Mouse (Mus musculus): ENCODE data around the gene Arhgap27.
"Not testable (repeated sequence)": the region's sequence is repeated elsewhere in the genome, so short reads cannot be mapped to it uniquely, and the experiment has no call there.

Gene Arhgap27

GRCm38 (mm10) chr11:103333719-103334398 lies 29.6 kb downstream of the Arhgap27 start:
- peak; percentile 51 for DNase-seq (ENCODE audit: low read depth, low spot score)

DNA sequence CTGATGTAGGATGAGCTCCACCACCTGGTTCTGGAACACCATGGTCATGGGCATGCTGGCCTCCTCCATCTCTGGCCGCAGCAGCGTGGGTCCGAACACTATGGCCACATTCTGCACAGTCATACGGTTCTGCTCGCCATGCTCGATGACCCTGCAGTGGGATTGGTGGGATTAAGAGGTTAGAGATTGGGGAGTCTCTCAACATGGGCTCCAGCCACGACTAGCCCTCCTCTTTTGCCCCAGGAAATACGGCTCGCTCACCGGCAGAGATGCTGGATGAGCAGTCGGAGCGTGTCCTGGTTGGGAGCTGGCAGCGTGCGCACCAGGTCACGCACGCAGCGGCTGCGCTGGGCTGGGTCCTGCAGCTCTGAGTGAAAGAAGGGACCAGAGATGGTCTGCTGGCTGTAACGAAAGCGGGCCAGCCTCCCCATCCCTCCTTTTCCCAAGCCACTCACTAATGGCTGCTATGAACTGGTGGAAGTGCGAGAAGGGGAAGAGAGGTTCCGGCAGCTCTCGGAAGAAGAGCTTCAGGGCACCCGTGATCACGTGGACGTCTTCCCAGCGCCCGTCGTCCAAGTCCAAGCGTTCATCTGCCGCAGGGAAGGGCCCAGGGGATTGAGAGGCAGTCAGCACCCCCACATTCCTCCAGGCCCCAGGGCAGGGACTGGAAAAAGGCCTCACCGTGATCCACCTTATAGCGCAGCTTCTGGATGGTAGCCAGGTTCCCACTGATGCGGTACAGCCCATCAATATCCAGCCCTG lies 30.4 kb downstream of the Arhgap27 start:
- DNase-seq (ENCODE audit: low read depth, low spot score), result no peak

DNA sequence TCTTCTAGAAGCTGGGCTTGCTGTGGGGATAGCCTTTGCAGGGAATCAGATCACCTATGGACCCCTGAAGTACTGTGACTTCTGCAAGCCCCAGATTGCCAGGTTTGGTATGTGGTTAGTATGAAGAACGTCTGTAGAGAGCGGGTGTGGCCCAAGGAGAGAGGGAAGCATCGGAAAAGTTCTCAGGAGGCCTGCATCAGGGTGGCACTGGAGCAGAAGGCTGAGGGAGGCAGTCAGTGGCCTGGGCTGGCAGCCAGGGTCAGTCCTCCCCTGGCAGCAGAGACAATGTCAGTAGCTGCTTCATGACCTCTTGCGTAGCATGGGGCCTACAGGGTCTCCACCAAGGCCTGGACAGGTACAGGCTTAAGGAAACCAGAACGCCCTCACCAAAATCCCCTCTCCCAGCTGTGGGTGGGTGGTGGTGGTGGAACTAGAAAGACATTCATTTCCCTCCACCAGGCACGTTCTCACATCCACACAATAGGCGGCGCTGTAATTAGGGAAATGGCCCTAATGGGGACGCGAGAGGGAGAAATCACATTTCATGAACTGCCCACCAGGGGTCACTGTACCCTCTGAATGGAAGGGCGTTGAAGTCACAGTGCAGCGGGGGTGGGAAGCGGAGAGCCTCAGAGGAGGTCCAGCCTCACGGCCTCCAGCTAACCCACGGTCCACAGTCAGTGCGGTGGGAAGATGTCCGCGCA lies 31.2 kb downstream of the Arhgap27 start:
- DNase-seq (ENCODE audit: low read depth, low spot score), result peak; percentile 89

GRCm38 (mm10) chr11:103331502-103332185 lies 31.8 kb downstream of the Arhgap27 start:
- DNase-seq (ENCODE audit: low read depth, low spot score), result no peak

- no peak for DNase-seq (ENCODE audit: low read depth, low spot score)
Measured at GRCm38 (mm10) chr11:103330651-103331319, 32.7 kb downstream of the Arhgap27 start.

DNA sequence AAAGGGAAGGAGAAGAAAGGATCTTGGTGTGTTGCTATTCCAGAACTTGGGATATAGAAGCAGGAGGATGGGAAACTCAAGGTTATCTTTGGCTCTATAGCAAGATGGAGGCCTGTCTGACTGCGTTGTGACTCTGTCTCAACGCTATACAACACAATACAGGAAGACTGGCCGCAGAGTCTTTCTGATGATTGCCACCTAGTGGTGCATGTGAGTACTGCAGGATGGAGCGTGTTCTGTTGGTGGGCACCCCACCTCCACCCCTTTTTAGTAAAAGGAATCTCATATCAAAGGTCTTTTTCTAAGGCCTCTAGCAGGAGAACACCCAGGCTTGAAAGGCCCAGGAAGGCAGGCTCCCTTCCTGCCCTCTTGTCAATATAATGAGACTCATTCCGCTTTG lies 36.5 kb downstream of the Arhgap27 start:
- peak; percentile 69 for DNase-seq (ENCODE audit: low read depth, low spot score)

GRCm38 (mm10) chr11:103325172-103325571 lies 38.3 kb downstream of the Arhgap27 start:
- peak; percentile 63 for DNase-seq (ENCODE audit: low read depth, low spot score)

DNA sequence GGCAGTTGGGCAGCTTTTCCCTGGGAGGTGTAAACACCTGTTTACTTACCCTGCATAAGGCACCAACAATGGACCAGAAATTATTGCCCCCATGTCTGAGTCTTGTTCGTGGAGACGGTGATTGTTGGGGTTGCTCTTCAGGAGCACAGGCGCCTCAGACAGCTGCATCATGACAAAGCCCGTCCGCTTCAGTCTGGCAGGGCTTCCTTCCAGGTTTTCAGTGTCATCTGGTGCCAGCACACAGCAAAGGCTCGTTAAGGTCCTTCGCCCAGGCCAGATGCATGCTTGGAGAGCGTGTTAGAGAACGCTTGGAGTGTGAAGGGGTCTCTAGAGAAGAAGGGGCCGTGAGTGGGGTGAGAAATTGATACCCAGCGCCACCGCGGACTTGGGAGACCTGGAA lies 38.8 kb downstream of the Arhgap27 start:
- no peak for DNase-seq (ENCODE audit: low read depth, low spot score)

- DNase-seq (ENCODE audit: low read depth, low spot score), result not testable (repeated sequence)
Measured at GRCm38 (mm10) chr11:103322832-103323231, 40.7 kb downstream of the Arhgap27 start.

GRCm38 (mm10) chr11:103320646-103321045 lies 42.8 kb downstream of the Arhgap27 start:
- DNase-seq (ENCODE audit: low read depth, low spot score), result no peak

DNA sequence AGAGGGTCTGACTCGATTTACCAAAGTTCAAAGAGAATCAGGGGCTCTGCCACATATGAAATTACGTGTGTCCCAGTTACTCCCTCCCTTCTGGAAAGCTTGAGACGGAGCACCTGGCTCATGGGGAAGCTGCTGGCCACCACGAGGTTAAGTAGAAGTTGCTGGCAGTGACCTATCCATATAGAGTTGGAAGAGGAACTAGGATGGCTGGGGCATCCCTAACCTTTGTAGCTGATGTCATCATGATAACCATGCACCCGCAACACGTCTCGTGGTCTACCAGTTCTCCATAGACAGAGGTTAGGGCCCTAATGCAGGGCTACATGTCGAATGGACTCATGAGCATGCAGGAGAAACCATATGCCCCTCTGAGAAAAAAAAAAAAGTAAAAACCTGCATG lies 43.3 kb downstream of the Arhgap27 start:
- DNase-seq (ENCODE audit: low read depth, low spot score), result no peak

GRCm38 (mm10) chr11:103318042-103318441 lies 45.5 kb downstream of the Arhgap27 start:
- no peak for DNase-seq (ENCODE audit: low read depth, low spot score)

DNA sequence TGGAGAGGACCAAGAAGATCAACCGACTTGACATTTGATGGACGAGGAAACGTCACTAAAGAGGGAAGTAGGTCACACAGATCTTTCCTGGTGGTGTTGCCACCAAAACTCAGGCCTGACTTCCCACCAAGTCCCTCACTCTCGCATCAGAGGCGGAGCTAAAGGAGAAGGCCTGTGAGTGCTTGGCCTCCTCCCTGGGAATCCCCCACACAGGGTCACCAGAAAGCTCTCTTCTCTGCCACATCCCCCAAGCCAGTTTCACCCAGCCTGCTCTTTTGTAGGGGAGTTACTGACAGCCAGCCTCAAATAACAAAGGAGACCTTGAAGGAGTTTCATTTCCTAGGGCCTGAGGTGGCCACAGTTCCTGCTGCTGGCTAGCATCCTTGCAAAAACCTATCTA lies 48.1 kb downstream of the Arhgap27 start:
- no peak for DNase-seq (ENCODE audit: low read depth, low spot score)

DNA sequence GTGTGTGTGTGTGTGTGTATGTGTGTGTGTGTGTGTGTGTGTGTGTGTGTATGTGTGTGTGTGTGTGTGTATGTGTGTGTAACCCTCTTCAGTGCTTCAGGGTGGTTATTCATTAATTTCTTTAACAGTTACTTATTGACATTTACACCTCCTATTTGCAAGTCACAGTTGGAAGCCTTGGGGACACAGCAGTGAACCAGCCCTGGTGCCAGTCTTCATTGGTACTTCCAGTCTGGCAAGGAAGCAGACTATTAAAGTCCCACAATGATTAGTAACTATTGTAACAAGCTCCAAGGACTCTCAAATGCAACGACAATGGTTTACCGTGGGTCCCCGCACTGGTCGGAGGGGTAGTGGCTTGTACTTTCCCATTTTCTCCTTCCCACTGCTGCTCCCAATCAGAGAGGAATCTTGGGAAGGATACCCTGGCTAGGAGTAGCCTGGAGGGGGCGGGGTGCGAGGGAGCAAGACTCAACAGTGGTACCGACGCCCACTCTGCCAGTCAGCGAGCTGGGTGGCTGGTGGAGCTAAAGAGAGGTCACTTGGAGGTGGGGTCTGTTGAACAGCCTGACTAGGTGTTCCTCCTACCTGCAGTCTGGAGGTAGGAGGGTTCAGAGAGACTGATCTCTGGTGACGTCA lies 48.6 kb downstream of the Arhgap27 start:
- no peak for DNase-seq (ENCODE audit: low read depth, low spot score)

DNA sequence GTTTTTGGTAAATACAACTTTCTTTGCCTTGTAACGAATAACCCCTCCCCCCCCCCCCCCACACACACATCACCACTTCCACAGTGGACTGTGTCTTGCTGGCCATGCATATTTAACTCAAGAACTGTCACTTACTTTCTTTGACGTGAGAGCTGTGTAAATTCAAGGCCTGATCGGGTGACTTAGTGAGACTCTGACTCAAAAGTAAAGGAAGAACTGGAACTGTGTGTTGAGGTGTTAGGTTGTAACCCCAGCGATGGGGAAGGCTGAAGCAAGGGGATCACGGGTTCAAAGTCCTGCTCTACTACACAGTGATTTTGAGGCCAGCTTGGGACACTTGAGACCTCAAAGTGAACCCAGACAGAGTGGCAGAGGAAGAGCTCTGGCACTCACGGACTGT lies 50.0 kb downstream of the Arhgap27 start:
- no peak for DNase-seq (ENCODE audit: low read depth, low spot score)

DNA sequence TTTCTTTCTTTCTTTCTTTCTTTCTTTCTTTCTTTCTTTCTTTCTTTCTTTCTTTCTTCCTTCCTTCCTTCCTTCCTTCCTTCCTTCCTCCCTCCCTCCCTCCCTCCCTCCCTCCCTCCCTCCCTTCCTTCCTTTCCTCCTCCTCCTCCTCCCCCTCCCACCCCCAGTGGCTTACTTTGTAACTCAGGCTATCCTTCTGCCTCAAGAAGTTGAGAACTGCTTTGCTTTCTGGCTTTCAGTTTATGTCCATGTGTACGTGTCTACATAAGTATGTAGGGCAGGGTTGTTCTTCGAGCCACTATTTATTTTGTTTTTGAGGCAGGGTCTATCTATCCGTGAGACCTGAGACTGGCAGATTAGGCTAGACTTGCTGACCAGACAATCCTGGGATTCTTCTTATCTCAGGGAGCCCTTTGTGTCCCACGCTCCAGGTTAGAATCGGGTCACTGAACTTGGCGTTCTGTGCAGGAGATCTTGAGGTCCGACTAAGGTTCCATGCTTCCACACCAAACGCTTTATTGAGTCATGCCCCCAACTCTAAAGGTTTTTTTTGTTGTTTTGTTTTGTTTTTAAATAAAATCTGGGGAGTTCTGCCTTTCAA lies 50.7 kb downstream of the Arhgap27 start:
- no peak for DNase-seq (ENCODE audit: low read depth, low spot score)

GRCm38 (mm10) chr11:103311960-103312611 lies 51.4 kb downstream of the Arhgap27 start:
- no peak for DNase-seq (ENCODE audit: low read depth, low spot score)

- DNase-seq (ENCODE audit: low read depth, low spot score), result no peak
Measured at GRCm38 (mm10) chr11:103309956-103310574, 53.4 kb downstream of the Arhgap27 start.

DNA sequence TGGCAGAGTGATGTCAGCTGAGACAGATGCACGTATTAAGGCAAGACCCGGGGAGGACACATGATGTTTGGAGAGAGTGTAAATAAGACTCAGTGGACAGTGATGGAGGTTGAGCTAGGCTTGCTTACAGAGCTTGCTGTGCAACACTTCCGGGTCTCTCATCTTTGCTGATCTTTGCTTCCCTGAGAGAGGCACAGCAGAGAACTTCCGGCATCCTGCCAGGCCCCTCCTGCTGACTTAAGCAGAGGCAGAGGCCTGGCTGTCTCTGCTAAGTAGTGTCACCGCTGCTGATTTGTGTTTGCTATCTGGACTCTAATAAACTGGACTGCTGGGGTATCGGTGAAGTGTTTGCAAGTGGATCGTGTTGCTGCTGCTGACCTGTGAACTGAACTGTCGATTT lies 55.6 kb downstream of the Arhgap27 start:
- DNase-seq (ENCODE audit: low read depth, low spot score), result no peak

DNA sequence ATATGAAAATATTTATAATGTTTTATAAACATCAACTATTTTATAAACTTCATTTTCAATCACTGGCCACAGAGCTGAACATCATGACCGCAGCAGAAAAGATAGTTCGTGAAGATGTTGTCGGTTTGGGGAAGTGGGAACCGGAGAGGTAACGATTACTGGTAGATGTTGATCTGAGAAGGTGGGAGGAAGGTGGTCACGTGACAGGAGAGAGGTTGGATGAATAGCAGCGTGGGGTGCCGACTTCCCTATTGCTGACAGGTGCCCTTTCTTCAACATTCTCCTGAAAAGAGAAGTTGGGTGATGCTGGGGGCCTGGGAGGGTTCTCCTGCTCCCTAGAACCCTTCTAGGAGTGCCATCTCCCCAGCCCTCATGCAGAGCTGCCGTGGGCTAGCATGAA lies 59.0 kb downstream of the Arhgap27 start:
- no peak for DNase-seq (ENCODE audit: low read depth, low spot score)

Measured in retina, postnatal 7 days (tissue).